Mouse (Mus musculus): ENCODE measurements around the gene Zfp13. TPM values are rescaled to one million over a fixed set of nuclear protein-coding genes. Genes with fewer than 3 reads are reported as not detected.

The Zfp13 gene
- polyA plus RNA-seq (2016; fragmentation: Nextera tagmentation; extraction: Ambion mirVana), result 22.0 and 25.5 TPM in 2 replicates

DNA sequence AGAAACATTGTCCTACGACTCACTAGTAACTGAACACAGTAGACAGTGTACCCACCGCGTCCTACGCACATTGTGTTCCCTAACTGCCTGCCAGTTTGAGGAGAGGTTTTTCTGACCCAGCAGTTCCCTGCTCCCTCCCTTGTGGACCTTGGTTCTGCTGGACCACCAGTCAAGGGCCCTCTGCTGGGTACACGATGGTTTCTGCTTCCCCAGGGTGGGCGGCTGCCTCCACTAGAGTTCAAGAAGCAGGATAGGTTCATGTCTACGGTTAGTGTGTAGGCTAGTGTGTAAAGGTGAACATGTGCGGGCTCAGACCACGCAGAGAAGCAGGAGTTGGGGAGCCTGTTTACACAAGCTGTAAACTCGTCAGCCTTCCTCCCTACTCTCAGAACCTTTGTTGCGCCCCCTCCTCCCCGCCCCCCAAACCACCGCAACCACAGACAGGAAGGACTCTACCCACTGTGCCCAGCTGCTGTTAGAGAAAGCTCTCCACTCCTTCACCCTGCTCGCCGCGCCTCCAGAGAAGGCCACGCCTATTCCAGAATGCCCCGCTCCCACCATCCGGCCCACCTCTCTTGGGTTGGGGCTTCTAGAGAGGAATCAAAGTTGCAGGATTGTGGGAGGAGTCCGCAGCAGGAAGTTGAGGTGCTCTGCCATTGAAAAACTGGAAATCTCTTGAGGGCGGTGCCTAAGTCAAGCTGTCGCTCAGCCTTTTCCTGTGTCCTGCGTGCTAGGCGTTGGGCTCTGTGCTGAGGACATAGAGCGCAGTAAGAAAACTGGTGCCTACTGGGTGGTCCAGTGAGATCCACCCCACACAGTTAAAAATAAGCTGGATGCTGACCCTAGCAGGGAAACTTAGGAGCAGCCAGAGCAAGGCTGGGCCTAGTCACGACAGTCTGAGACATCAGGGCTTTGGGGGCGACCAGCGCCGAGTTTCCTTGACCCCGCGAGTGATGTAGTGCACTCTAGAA, at the start of gene Zfp13:
Zfp13 (minus strand) TSS at position 906 of the 971 bp plus-strand sequence.
- Histone ChIP-seq H3K4me2 (peak within 1 kb of the TSS; percentile 67), H3K4me3 (replicated peaks) (peak within 1 kb of the TSS; percentile 47), H3K27me3 (no peaks in the 10 kb centered on the region), H3K4me1 (replicated peaks) (peaks cover 26% of the 10 kb centered on the region), H3K9ac (replicated peaks) (peak within 1 kb of the TSS; percentile 60), H3K9me3 (no peaks in the 10 kb centered on the region), H3K36me3 (no peaks in the 10 kb centered on the region), H3K27ac (peak within 1 kb of the TSS; percentile 93)
- WGBS, result 9% methylated on average over 31 of the region's 31 CpGs
- peak; percentile 97 for ATAC-seq (ENCODE audit: insufficient number of reproducible peaks, insufficient read depth, low FRiP score, low TSS enrichment, low read depth)

DNA sequence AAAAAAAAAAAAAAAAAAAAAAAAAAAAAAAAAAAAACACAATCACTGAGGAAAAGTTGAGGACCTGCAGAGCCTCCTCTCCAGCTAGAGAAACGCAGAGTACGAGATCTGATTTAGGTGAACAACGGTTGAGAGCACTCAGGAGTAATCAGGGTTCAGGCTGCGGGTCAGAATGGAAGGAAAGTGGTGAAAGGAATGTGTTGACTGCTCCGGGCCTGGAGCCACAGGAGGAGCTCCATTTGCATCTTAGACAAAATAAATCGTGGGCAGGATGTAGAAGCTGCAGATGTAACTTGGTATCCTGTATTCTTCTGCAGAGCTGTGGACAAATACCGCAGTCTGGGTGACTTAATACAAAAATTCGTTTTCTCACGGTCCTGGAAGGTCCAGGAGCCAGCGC, 46.6 kb upstream of the Zfp13 start:
- H3K27me3 ChIP-seq, result peaks cover 36% of the 10 kb centered on the region
- ATAC-seq (ENCODE audit: insufficient number of reproducible peaks, insufficient read depth, low FRiP score, low TSS enrichment, low read depth), result no peak
- no peak overlapping the region for H3K4me2 ChIP-seq
- no peaks in the 10 kb centered on the region for H3K36me3 ChIP-seq
- no peak overlapping the region for H3K9ac ChIP-seq (replicated peaks)
- H3K4me3 ChIP-seq (replicated peaks), result no peak overlapping the region
- no peak overlapping the region for H3K27ac ChIP-seq
- peaks cover 7% of the 10 kb centered on the region for H3K4me1 ChIP-seq (replicated peaks)
- H3K9me3 ChIP-seq, result no peaks in the 10 kb centered on the region
- 38% methylated on average over 10 of the region's 10 CpGs for WGBS

DNA sequence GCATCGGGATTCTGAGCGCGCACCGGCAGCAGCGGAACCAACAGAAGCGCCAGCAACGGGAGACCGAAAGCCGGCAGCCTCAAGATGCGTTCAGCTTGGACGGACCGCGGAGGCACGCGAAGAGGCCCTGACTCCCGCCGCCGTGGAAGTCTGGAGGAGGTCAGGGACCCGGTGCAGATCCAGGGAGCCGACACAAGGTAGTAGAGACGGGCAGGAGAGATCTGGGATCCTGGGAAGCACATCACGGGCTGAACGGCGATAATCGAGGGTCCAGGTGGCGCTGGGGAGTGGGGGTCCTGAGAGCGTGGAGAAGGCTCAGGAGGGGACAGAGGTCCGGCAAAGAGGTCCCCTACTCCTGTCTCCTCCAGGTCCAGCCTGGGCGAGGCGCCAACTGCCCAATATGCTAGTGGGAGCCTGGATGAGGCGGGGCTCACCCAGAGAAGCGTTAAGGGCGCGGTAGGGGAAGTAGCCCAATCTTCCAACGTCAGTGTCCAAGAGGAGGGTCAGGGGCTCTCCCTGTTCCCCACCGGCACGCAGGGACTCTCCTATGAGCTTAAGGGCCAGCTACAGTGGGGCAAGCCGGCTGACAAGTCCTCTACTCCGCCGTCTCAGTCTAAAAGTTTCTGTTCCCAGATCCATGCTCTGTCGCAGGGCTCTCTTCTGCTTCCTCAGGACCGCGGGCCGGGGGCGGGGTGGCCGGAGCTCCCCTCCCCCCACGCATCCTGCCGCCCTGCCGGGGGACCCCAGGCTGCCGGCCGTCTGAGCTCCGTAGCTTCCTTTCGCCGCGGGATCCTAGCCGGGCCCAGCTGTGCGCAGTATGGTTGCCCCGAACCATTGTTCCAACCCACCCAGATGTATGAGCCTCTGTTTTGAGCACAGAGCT, 45.6 kb upstream of the Zfp13 start, which contains the start of gene Mmp25:
Mmp25 (minus strand) TSS at position 665 of the 883 bp plus-strand sequence.
- H3K27ac ChIP-seq, result no peak within 1 kb of the TSS

DNA sequence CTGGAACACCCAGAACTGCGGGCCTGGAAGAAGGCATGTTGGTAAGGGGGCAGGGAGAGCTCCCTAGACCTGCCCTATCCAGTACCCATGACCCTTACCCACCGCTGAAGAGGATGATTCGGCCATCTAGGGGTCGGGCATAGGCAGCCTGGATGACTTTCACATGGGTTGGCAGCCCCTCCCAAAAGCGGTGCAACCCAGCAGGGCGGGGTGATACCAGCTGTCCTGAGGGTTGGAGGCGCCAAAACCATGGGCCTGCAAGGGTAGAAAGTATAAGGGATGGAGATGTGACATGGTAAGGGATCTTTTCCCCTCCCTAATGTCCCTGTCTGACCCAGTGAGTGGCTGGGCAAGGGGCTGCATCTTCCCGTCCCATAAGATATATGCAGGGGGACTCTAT, 32.0 kb upstream of the Zfp13 start:
- Histone ChIP-seq H3K4me3 (replicated peaks) (no peak overlapping the region), H3K36me3 (no peaks in the 10 kb centered on the region), H3K27ac (no peak overlapping the region), H3K4me2 (no peak overlapping the region), H3K27me3 (peaks cover 6% of the 10 kb centered on the region), H3K9me3 (no peaks in the 10 kb centered on the region), H3K9ac (replicated peaks) (no peak overlapping the region), H3K4me1 (replicated peaks) (0 out of 2 replicates have a peak, but pooled peaks cover 7% of the 10 kb centered on the region)
- ATAC-seq (ENCODE audit: insufficient number of reproducible peaks, insufficient read depth, low FRiP score, low TSS enrichment, low read depth), result peak; percentile 45; the same call in 1 of the 2 replicates
- WGBS, result 84% methylated on average over 8 of the region's 8 CpGs

More for the DNA sequence above, 45.6 kb upstream of the Zfp13 start, which contains the start of gene Mmp25:
- H3K9ac ChIP-seq (replicated peaks), result peak within 1 kb of the TSS; percentile 64
- no peaks in the 10 kb centered on the region for H3K36me3 ChIP-seq
- ATAC-seq (ENCODE audit: insufficient number of reproducible peaks, insufficient read depth, low FRiP score, low TSS enrichment, low read depth), result no peak; the same call in 1 of the 2 replicates
- H3K27me3 ChIP-seq, result peaks cover 36% of the 10 kb centered on the region
- under 1% methylated on average over 56 of the region's 58 CpGs for WGBS
- no peaks in the 10 kb centered on the region for H3K9me3 ChIP-seq
- peak within 1 kb of the TSS; percentile 87 for H3K4me2 ChIP-seq
- peaks cover 7% of the 10 kb centered on the region for H3K4me1 ChIP-seq (replicated peaks)
- peak within 1 kb of the TSS; percentile 50 for H3K4me3 ChIP-seq (replicated peaks)

DNA sequence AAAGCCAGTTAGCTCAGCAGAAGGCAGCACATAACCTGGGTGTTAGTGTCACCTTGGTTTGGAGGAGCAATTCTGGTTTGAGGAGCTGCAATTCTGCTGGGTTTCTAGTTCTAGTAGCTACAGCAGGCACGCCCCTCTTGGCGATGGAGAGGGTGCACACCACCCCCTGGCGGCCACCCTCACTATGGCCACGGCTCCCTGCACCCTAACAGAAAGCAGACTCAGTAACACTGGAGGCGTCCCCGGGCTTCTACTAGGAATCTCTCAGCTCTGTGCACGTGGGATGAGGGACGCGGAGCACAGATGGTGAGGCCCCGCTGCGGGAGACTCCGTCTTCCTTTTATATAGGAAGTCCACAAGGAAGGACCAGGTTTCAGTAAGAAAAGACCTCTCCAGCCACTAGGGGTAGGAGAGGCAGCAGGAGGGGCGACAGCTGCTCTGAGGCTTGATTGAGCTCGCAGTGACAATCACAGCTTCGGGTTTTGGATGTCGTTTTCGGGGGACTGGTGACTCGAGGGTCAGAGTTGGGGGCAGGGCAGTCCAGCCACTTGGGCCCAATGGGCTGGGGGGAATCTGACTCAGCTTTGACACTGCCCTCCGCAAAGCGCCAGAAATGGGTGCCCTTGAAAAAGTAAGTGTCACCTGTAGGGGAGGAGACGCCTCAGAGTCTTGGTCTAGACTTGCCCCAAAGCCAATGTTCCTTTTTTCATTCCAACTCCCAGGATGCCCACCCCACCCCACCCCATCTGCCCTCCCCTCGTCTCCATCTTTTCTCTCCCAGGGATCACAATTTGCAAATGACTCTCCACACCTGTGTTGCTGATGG, 31.1 kb upstream of the Zfp13 start:
- 18% methylated on average over 22 of the region's 22 CpGs for WGBS
- H3K9ac ChIP-seq (replicated peaks), result no peak overlapping the region

DNA sequence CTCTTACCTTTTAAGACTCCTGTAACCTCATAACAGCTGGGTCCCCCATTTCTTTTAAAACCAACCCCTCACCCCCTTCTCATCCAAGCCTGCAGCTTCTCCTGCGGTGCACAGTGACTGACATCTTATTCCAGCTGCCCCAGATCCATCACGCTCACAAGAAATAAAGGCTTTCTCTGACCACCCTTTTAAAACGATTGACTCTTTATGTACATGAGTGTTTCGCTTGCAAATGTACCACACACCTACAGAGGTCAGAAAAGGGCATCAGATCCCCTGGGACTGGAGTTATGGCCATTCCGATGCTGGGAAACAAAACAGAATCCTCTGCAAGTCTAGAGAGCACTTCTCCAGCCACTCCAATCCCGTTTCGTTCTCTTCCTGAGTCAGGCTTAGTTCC, 28.5 kb upstream of the Zfp13 start:
- H3K9ac ChIP-seq (replicated peaks), result no peak overlapping the region
- H3K4me3 ChIP-seq (replicated peaks), result no peak overlapping the region
- no peak overlapping the region for H3K27ac ChIP-seq
- H3K9me3 ChIP-seq, result no peaks in the 10 kb centered on the region
- H3K36me3 ChIP-seq, result no peaks in the 10 kb centered on the region
- H3K4me1 ChIP-seq (replicated peaks), result 0 out of 2 replicates have a peak, but pooled peaks cover 7% of the 10 kb centered on the region
- ATAC-seq (ENCODE audit: insufficient number of reproducible peaks, insufficient read depth, low FRiP score, low TSS enrichment, low read depth), result no peak
- no peak overlapping the region for H3K4me2 ChIP-seq
- WGBS, result 40% methylated on average over 7 of the region's 7 CpGs
- H3K27me3 ChIP-seq, result no peaks in the 10 kb centered on the region; the same call in 1 of the 2 replicates

More for the DNA sequence above, 31.1 kb upstream of the Zfp13 start:
- Histone ChIP-seq H3K4me1 (replicated peaks) (0 out of 2 replicates have a peak, but pooled peaks cover 7% of the 10 kb centered on the region), H3K4me2 (peak overlapping the region; percentile 47), H3K36me3 (no peaks in the 10 kb centered on the region), H3K27ac (no peak overlapping the region), H3K4me3 (replicated peaks) (peak overlapping the region; percentile 8), H3K27me3 (peaks cover under 1% of the 10 kb centered on the region), H3K9me3 (no peaks in the 10 kb centered on the region)
- peak; percentile 65; the same call in 1 of the 2 replicates for ATAC-seq (ENCODE audit: insufficient number of reproducible peaks, insufficient read depth, low FRiP score, low TSS enrichment, low read depth)

DNA sequence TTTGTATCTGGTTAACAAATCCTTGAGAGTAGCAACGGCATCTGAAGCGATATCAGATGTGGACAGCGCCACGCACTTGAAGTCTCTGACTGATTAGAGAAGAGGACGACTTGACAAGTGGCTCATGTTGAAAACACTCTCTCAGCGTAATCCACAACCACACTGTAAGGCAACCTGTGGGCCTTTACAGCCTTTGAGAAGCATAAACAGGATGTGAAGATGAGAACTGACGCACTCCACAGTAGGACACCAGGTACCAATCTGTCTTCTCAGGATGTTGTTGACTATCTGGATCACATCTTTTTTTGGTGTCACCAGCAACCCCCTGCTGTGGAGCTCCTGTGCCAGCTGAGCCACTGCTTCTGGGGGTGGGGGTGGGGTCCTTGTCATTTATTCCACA, 21.1 kb upstream of the Zfp13 start:
- no peak for ATAC-seq (ENCODE audit: insufficient number of reproducible peaks, insufficient read depth, low FRiP score, low TSS enrichment, low read depth)
- Histone ChIP-seq H3K36me3 (no peaks in the 10 kb centered on the region), H3K4me2 (no peak overlapping the region), H3K4me1 (replicated peaks) (no peaks in the 10 kb centered on the region), H3K9me3 (no peaks in the 10 kb centered on the region), H3K27ac (no peak overlapping the region), H3K27me3 (peaks cover 19% of the 10 kb centered on the region), H3K4me3 (replicated peaks) (no peak overlapping the region), H3K9ac (replicated peaks) (no peak overlapping the region)
- 76% methylated on average over 7 of the region's 7 CpGs for WGBS

DNA sequence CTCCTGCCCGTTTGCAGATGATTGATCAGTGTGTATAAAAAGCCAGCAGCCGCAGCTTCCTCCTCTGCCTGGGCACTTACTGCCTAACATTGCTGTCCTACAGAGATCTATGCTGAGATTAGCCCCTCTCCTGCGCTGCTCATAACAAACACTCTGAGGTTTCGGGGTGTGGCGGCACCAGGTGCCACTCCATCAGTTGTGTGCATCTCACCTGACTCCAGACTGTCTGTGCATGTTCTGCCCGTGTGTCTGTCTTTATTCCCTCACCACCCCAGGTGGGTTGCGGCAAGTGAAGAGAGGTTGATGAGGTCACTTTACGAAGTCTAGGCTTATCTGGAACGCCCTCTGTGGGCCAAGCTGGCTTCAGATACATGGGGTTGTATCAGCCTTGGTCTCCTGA, 17.8 kb upstream of the Zfp13 start:
- Histone ChIP-seq H3K4me3 (replicated peaks) (no peak overlapping the region), H3K27ac (no peak overlapping the region), H3K4me2 (no peak overlapping the region), H3K9ac (replicated peaks) (no peak overlapping the region), H3K27me3 (peaks cover 19% of the 10 kb centered on the region; the same call in 1 of the 2 replicates), H3K9me3 (no peaks in the 10 kb centered on the region), H3K36me3 (no peaks in the 10 kb centered on the region), H3K4me1 (replicated peaks) (no peaks in the 10 kb centered on the region)
- no peak for ATAC-seq (ENCODE audit: insufficient number of reproducible peaks, insufficient read depth, low FRiP score, low TSS enrichment, low read depth)
- 60% methylated on average over 9 of the region's 9 CpGs for WGBS

DNA sequence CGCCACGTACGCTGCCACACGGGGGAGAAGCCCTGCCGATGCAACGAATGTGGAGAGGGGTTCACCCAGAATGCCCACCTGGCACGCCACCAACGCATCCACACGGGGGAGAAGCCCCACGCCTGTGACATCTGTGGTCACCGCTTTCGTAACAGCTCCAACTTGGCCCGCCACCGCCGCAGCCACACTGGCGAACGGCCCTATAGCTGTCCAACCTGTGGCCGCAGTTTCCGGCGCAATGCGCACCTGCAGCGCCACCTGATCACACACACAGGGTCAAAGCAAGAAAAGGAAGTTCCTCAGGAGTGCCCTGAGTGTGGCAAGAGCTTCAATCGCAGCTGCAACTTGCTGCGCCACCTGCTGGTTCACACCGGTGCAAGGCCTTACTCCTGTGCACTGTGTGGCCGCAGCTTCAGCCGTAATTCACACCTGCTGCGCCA, 11.1 kb upstream of the Zfp13 start:
- Histone ChIP-seq H3K4me3 (replicated peaks) (no peak overlapping the region), H3K9me3 (no peaks in the 10 kb centered on the region), H3K27me3 (no peaks in the 10 kb centered on the region), H3K27ac (no peak overlapping the region), H3K4me1 (replicated peaks) (no peaks in the 10 kb centered on the region), H3K9ac (replicated peaks) (no peak overlapping the region), H3K36me3 (no peaks in the 10 kb centered on the region), H3K4me2 (no peak overlapping the region)
- 81% methylated on average over 28 of the region's 28 CpGs for WGBS
- peak; percentile 67; the same call in 1 of the 2 replicates for ATAC-seq (ENCODE audit: insufficient number of reproducible peaks, insufficient read depth, low FRiP score, low TSS enrichment, low read depth)

DNA sequence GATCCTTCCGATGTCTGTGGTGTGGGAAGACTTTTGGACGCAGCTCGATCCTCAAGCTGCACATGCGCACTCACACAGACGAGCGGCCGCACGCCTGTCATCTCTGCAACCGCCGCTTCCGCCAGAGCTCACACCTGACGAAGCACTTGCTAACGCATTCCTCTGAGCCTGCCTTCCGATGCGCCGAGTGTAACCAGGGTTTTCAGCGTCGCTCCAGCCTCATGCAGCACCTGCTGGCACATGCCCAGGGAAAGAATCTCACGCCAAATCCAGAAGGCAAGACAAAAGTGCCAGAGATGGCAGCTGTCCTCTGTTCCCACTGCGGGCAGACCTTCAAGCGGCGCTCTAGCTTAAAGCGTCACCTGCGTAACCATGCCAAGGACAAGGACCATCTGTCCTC, 10.3 kb upstream of the Zfp13 start:
- Histone ChIP-seq H3K36me3 (no peaks in the 10 kb centered on the region), H3K4me3 (replicated peaks) (no peak overlapping the region), H3K4me2 (no peak overlapping the region), H3K9ac (replicated peaks) (no peak overlapping the region), H3K27me3 (no peaks in the 10 kb centered on the region), H3K4me1 (replicated peaks) (no peaks in the 10 kb centered on the region), H3K27ac (no peak overlapping the region), H3K9me3 (no peaks in the 10 kb centered on the region)
- 92% methylated on average over 24 of the region's 24 CpGs for whole genome bisulfite sequencing
- no peak for ATAC-seq (ENCODE audit: insufficient number of reproducible peaks, insufficient read depth, low FRiP score, low TSS enrichment, low read depth)
